Mouse (Mus musculus) lung, postnatal 36 days (tissue): ENCODE measurements around the gene Dlgap1.

Source experiments
- DNase-seq: peaks from one replicate; pipeline ENCODE4 v3.0.0; 2022; ENCODE audit warnings: mixed read lengths

The Dlgap1 gene

GRCm38 (mm10) chr17:70849399-70850232 is 880.7 kb downstream of the Dlgap1 start:
- peak; percentile 96 for DNase-seq

- DNase-seq, result peak; percentile 70
Measured at GRCm38 (mm10) chr17:70850233-70850995, 881.5 kb downstream of the Dlgap1 start.

- peak; percentile 91 for DNase-seq
Measured at GRCm38 (mm10) chr17:70850996-70851991, 882.4 kb downstream of the Dlgap1 start.

GRCm38 (mm10) chr17:70852011-70852685 is 883.3 kb downstream of the Dlgap1 start:
- DNase-seq, result peak; percentile 79

GRCm38 (mm10) chr17:70852686-70853386 is 884.0 kb downstream of the Dlgap1 start:
- DNase-seq, result peak; percentile 92

GRCm38 (mm10) chr17:70853436-70853905 is 884.6 kb downstream of the Dlgap1 start, which contains the start of gene Tgif1:
Gene Tgif1 (minus strand): TSS chr17:70853546.
- peak; percentile 78 for DNase-seq

GRCm38 (mm10) chr17:70854021-70854420 is 885.1 kb downstream of the Dlgap1 start:
- no peak for DNase-seq

GRCm38 (mm10) chr17:70856871-70857415 is 888.1 kb downstream of the Dlgap1 start:
- DNase-seq, result no peak

GRCm38 (mm10) chr17:70858814-70859213 is 889.9 kb downstream of the Dlgap1 start:
- no peak for DNase-seq

- no peak for DNase-seq
Measured at GRCm38 (mm10) chr17:70864117-70864516, 895.2 kb downstream of the Dlgap1 start.

GRCm38 (mm10) chr17:70864645-70865044 is 895.8 kb downstream of the Dlgap1 start:
- DNase-seq, result no peak

GRCm38 (mm10) chr17:70865060-70865604 is 896.3 kb downstream of the Dlgap1 start:
- no peak for DNase-seq

GRCm38 (mm10) chr17:70866029-70866428 is 897.2 kb downstream of the Dlgap1 start:
- DNase-seq, result no peak

GRCm38 (mm10) chr17:70866538-70867114 is 897.8 kb downstream of the Dlgap1 start:
- DNase-seq, result no peak

GRCm38 (mm10) chr17:70868577-70869229 is 899.8 kb downstream of the Dlgap1 start:
- DNase-seq, result no peak

- no peak for DNase-seq
Measured at GRCm38 (mm10) chr17:70870581-70870980, 901.7 kb downstream of the Dlgap1 start.
